Mouse (Mus musculus) hindbrain, embryonic 16.5 days (tissue): ENCODE data around the gene Frmd4b. TPM values are rescaled to one million over a fixed set of nuclear protein-coding genes. Genes with fewer than 3 reads are reported as not detected.

ENCODE experiments used
- ATAC-seq: fragments of 200-750 bp; cut with Nextera tagmentation; 2 replicates; pipeline ENCODE4 v1.8.0; 2017; ENCODE audit warnings: moderate TSS enrichment, moderate library complexity
- H3K27ac ChIP-seq: fragments of 300-500 bp; sonication (generic); 2 replicates; pipeline ENCODE4 v1.5.1; 2014; ENCODE audit warnings: low read depth, mild to moderate bottlenecking, control low read depth, low read length, moderate library complexity
- H3K27me3 ChIP-seq: fragments of 300-500 bp; sonication (generic); replicated peaks from 2 replicates; pipeline ENCODE4 v1.6.1; 2014; ENCODE audit warnings: low read length; ENCODE audit not compliant: control insufficient read depth, insufficient read depth
- H3K36me3 ChIP-seq: fragments of 300-500 bp; sonication (generic); 2 replicates; pipeline ENCODE4 v1.6.1; 2014; ENCODE audit warnings: mild to moderate bottlenecking, low read length, moderate library complexity, mixed read lengths; ENCODE audit not compliant: control insufficient read depth, insufficient read depth
- H3K4me1 ChIP-seq: fragments of 300-500 bp; sonication (generic); 2 replicates; pipeline ENCODE4 v1.6.1; 2014; ENCODE audit warnings: low read depth, low read length; ENCODE audit not compliant: control insufficient read depth, insufficient read depth
- H3K4me2 ChIP-seq: fragments of 300-500 bp; sonication (generic); 2 replicates; pipeline ENCODE4 v1.6.1; 2014; ENCODE audit warnings: mild to moderate bottlenecking, low read length, control low read depth, moderate library complexity
- H3K4me3 ChIP-seq: fragments of 300-500 bp; sonication (generic); 2 replicates; pipeline ENCODE4 v1.5.1; 2014; ENCODE audit warnings: mild to moderate bottlenecking, low read length, control low read depth, moderate library complexity
- H3K9ac ChIP-seq: fragments of 300-500 bp; sonication (generic); 2 replicates; pipeline ENCODE4 v1.6.1; 2014; ENCODE audit warnings: low read depth, mild to moderate bottlenecking, control low read depth, low read length, moderate library complexity
- H3K9me3 ChIP-seq: fragments of 300-500 bp; sonication (generic); 2 replicates; pipeline ENCODE4 v1.6.1; 2014; ENCODE audit warnings: mild to moderate bottlenecking, low read length, moderate library complexity; ENCODE audit not compliant: control insufficient read depth
- WGBS: fragments of 180-500 bp; shearing (Covaris S2); extraction: QIAGEN DNeasy Blood & Tissue Kit; methylation state at CpG from one replicate; pipeline ENCODE4 v1.1.7; 2014; 5-methylcytosine and 5-hydroxymethylcytosine counted together
- polyA plus RNA-seq: library from polyadenylated mRNA; unstranded; fragments of >200 nt; fragmentation: Nextera tagmentation; extraction: Ambion mirVana; gene quantifications from 2 replicates; pipeline ENCODE4 v1.2.1, GENCODE M21; 2015

Gene Frmd4b
- polyA plus RNA-seq, 1 experiment from 2014 or later: 15.8 TPM

DNA sequence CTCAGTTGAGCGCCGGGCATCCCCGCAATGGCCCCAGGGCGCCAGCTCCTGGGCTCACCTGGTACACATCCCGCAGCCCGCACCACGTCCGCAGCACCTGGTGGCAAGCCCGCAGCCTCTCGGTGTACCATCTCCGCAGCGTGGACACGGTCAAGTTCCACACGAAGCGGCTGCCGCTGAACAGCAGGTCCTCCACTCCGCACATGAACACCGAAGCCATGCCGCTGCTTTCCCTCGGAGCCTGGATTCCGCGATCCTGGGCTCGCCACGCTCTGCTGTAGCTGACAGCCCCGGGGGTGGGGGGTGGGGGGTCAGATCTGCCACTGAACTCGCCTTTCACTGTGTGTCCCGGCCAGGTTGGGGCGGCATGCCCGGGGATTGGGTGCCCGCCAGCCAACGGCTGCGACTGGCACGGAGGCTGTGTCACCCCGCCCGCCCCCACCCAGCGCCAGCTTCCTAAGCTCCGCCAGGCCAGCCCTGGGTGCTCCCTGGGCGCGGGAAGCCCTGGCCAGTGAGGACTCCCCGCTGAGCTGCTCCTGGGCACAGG lies 129.7 kb downstream of the Frmd4b start:
- ATAC-seq: peak; percentile 80
- peak overlapping the region; percentile 9; the same call in 1 of the 2 replicates for H3K27ac ChIP-seq
- peaks cover 19% of the 10 kb centered on the region for H3K4me1 ChIP-seq
- H3K4me3 ChIP-seq: peak overlapping the region; percentile 50
- H3K9me3 ChIP-seq: no peaks in the 10 kb centered on the region
- WGBS: 1% methylated on average over 35 of the region's 40 CpGs
- H3K36me3 ChIP-seq: no peaks in the 10 kb centered on the region
- no peaks in the 10 kb centered on the region for H3K27me3 ChIP-seq
- peak overlapping the region; percentile 94 for H3K4me2 ChIP-seq
- H3K9ac ChIP-seq: peak overlapping the region; percentile 62

DNA sequence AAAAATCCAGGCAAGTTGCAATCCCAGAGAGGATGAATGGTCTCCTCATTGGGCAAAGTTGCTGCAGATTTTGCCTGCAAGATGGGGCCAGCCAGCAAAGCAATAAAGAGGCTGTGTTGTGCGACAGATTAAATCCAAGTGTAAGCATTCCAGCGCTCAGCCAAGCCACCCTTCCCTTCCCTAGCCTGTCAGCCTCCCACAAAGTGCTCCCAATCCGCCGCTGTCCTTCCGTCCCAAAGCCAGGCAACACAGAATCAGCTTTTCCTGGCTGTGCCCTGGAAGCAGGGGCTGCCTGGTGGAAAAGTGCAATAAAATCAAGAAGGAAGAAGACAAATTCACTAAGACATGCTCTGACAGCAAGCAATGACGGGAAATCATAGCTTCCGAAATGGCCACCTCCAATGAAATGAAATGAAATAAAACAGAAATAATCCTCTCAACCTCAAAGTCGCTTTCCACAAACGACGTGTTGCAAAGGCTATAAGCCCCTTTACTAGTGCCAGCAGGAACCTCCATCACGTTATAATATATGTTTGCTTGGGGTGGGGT lies 130.5 kb downstream of the Frmd4b start:
- no peaks in the 10 kb centered on the region for H3K9me3 ChIP-seq
- 19% methylated on average over 11 of the region's 11 CpGs for WGBS
- peak overlapping the region; percentile 50 for H3K4me3 ChIP-seq
- no peak overlapping the region for H3K27ac ChIP-seq
- peak overlapping the region; percentile 62 for H3K9ac ChIP-seq
- H3K4me2 ChIP-seq: peak overlapping the region; percentile 94
- no peak for ATAC-seq
- peaks cover 19% of the 10 kb centered on the region for H3K4me1 ChIP-seq
- no peaks in the 10 kb centered on the region for H3K27me3 ChIP-seq
- no peaks in the 10 kb centered on the region for H3K36me3 ChIP-seq

DNA sequence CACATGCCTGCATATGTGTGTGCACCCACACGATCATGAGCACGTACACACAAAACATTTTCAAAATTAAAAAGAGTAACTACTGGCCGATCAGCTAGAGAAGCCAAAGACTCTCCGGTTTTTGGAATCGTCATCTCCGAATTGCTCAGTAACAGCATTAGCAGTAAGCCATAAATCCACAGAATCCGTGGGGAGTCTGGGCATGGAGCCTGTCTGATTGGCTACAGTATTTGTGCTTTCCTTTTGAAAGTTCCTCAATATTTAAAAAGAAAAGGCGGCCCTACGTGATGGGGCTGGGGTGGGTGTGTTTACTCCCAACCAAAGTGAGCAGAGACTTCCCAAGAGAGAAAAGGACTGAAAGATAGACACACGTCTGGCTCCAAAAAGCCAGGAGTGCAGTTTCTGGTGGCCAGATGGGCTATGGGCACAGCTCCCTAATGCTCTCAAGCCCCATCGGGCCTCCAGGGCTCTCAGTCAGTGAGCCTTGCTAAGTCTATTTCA lies 131.4 kb downstream of the Frmd4b start:
- Histone ChIP-seq H3K4me2 (peak overlapping the region; percentile 30), H3K9me3 (no peaks in the 10 kb centered on the region), H3K4me3 (no peak overlapping the region), H3K9ac (no peak overlapping the region), H3K4me1 (peaks cover 19% of the 10 kb centered on the region), H3K36me3 (no peaks in the 10 kb centered on the region), H3K27ac (no peak overlapping the region), H3K27me3 (no peaks in the 10 kb centered on the region)
- ATAC-seq: no peak
- 66% methylated on average over 11 of the region's 11 CpGs for WGBS

DNA sequence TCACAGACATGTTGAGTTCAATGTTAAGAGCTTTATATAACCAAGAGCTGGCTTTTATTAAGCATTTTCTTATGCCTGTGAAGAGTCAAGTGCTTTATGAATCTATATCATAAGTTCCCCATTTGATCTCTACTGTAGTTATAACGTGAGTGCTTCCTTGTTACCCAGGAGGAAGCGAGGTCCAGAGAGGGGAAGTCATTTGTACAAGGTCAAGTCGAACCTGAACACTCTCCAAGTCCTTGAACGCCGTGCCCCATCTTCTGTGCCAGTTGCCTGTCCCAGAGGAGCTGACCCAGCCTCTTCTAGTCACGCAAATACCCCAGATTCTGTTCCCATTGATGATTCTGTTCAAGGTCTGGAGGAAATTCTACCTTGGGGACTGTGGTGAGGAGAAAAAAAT lies 135.4 kb downstream of the Frmd4b start:
- H3K27me3 ChIP-seq: no peaks in the 10 kb centered on the region
- no peaks in the 10 kb centered on the region for H3K36me3 ChIP-seq
- no peak overlapping the region for H3K27ac ChIP-seq
- no peaks in the 10 kb centered on the region for H3K9me3 ChIP-seq
- H3K9ac ChIP-seq: no peak overlapping the region
- H3K4me1 ChIP-seq: peaks cover 3% of the 10 kb centered on the region
- 84% methylated on average over 6 of the region's 6 CpGs for WGBS
- H3K4me2 ChIP-seq: no peak overlapping the region
- H3K4me3 ChIP-seq: no peak overlapping the region
- ATAC-seq: no peak

DNA sequence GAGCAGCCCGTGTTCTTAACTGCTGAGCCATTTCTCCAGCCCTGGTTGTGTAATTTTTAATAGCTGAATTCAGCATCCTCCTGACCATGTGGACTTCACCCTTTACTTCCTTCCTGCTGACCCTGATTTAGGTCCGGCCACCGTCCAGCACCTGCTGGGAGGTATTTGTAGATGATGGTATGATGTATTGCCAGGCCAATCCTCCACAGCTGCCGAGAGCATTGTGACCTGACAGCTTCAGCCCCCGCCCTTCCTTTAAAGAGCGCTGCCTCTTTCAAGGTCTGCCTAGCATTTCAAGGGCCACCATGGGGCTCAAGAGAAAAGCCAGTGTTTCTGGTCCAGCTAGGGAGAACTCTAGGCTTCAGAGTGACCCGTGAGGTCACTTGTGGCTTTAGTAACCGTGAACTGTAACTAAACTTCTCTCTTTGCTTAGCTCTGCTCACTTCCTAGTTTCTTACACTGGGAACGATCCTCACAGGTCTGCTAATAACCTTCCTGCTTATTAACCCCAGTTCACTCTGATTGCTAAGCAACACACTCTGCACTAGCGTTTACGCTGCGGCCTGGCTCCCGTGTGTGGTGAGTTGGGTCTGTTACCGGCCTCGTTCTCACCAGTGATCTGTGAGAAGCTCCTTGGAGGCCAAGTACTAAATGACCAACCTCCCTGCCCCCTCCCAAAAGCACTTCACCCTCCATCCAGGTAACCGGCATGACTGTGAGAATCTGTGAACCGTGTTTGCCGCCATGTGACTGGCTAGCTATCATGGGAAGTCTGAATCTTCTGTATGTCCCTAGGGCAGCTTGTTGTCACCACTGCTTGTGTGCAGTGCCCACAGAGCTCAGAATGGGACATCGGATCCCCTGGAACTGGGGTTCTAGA lies 138.1 kb downstream of the Frmd4b start:
- WGBS: 44% methylated on average over 19 of the region's 19 CpGs
- no peak overlapping the region for H3K27ac ChIP-seq
- no peaks in the 10 kb centered on the region for H3K27me3 ChIP-seq
- ATAC-seq: no peak
- H3K4me2 ChIP-seq: no peak overlapping the region
- H3K36me3 ChIP-seq: no peaks in the 10 kb centered on the region
- no peaks in the 10 kb centered on the region; the same call in 1 of the 2 replicates for H3K4me1 ChIP-seq
- no peak overlapping the region for H3K9ac ChIP-seq
- H3K4me3 ChIP-seq: no peak overlapping the region
- H3K9me3 ChIP-seq: no peaks in the 10 kb centered on the region

DNA sequence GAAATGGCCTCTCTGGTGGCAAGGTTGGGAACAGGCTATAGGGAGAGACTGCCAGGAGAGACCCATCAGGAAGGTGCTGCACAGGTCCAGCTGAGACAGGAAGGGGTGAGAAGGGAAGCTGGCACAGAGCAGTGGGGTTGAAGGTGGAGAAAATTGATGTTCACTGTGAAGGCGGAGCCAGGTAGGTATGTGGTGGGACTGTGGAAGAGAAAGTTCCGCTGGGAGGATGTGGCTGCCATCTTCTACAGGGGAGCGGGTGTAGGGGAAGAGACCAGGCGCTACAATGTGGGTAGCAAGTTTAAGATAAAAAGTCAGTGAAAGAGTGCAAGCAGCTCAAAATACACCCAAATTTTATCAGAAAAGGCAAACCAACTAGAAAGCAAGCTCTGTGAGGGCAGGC lies 143.7 kb downstream of the Frmd4b start:
- H3K36me3 ChIP-seq: no peaks in the 10 kb centered on the region
- no peak overlapping the region for H3K27ac ChIP-seq
- no peak overlapping the region for H3K4me2 ChIP-seq
- H3K4me1 ChIP-seq: no peaks in the 10 kb centered on the region
- no peak overlapping the region for H3K9ac ChIP-seq
- no peak overlapping the region for H3K4me3 ChIP-seq
- no peaks in the 10 kb centered on the region for H3K9me3 ChIP-seq
- no peak for ATAC-seq
- WGBS: 98% methylated on average over 4 of the region's 4 CpGs
- H3K27me3 ChIP-seq: no peaks in the 10 kb centered on the region

DNA sequence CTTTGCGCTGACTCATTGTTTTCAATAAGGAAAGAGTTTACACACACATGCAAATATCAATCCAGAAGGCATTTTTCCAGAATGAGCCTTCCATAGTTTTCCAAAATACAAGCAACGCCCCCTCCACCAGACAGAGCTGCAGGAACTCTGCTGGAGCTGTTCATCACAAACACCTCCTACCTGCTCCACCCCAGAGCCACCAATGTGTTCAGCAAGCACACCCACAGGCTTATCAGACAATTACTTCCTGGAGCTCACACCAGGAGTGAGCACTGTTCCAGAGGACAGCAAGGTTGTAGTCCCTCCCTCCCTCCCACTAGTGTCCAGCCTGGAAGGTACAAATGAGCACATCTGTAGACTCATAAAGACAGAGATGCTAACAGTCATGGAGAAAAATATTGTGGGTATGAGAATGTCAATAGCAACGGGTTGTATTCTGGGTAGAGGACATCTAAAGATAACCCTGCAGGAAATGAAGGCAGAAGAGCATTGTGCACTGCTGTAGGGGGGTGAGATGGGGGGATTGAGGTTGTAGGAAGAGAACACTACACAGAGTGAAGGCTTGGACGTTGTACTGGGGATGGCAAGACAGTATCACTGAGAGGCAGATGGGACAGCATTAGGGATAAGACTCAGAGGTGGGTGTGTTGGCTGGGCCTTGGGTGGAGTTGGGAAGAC lies 144.3 kb downstream of the Frmd4b start:
- Histone ChIP-seq H3K36me3 (no peaks in the 10 kb centered on the region), H3K9me3 (no peaks in the 10 kb centered on the region), H3K27me3 (no peaks in the 10 kb centered on the region), H3K4me2 (no peak overlapping the region), H3K4me1 (no peaks in the 10 kb centered on the region), H3K4me3 (no peak overlapping the region), H3K9ac (no peak overlapping the region), H3K27ac (no peak overlapping the region)
- 0 out of 2 replicates have a peak, but pooled peaks have one; percentile 14 for ATAC-seq
- 83% methylated on average over 4 of the region's 4 CpGs for WGBS

DNA sequence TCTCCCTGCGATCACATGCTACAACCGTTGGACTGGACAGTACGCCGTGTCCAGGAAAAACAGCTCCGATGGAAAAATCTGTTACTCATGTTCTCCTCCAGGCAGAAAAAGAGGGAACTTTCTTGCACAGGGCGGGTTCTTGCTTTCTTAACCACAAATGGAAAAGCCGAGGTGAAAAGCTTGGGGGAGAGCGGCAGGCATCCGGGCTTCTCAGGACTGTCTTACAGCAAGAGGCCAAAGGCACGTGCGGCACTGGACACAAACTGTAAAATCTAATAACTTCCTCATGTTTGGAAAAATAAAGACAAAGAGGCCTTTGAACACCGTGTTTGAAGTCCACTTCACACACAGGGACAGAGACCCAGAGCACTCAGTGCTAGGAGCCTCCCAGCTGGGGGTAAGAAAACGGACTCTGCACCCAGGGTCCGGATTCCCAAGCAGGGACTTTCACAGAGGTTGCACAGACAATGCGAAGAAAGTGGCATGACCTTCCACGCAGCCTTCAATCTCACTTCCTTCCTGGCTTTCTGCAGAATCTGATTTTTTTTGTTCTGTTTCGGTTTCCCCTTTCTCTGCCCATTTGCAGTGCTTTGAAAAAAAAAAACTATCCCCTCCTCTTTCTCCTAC lies 153.3 kb downstream of the Frmd4b start:
- Histone ChIP-seq H3K4me1 (no peaks in the 10 kb centered on the region), H3K9ac (no peak overlapping the region), H3K4me2 (no peak overlapping the region), H3K27ac (no peak overlapping the region), H3K27me3 (no peaks in the 10 kb centered on the region), H3K9me3 (no peaks in the 10 kb centered on the region), H3K36me3 (no peaks in the 10 kb centered on the region), H3K4me3 (no peak overlapping the region)
- 63% methylated on average over 17 of the region's 17 CpGs for WGBS
- no peak for ATAC-seq
